Mouse (Mus musculus) myocyte (in vitro differentiated cells): Measurements from ENCODE around the gene Smpd1. TPM values are rescaled to one million over a fixed set of nuclear protein-coding genes. Genes with fewer than 3 reads are reported as not detected.

Source experiments
- H3K27me3 ChIP-seq: one replicate; pipeline ENCODE4 v1.6.1; 2011; ENCODE audit not compliant: control insufficient read depth, insufficient read depth, insufficient read length
- H3K36me3 ChIP-seq: one replicate; pipeline ENCODE4 v1.6.1; 2011; ENCODE audit not compliant: control insufficient read depth, insufficient read depth
- H3K4me2 ChIP-seq: one replicate; pipeline ENCODE4 v1.6.1; 2011; ENCODE audit warnings: low read depth, control low read depth
- H3K4me3 ChIP-seq: one replicate; pipeline ENCODE4 v1.5.1; 2011; ENCODE audit warnings: mild to moderate bottlenecking, control low read depth, moderate library complexity
- H3K79me2 ChIP-seq: one replicate; pipeline ENCODE4 v1.6.1; 2011; ENCODE audit not compliant: control insufficient read depth, insufficient read depth
- H3ac ChIP-seq: one replicate; pipeline ENCODE4 v1.6.1; 2011; ENCODE audit not compliant: control insufficient read depth, insufficient read length
- CEBPB ChIP-seq: IDR thresholded peaks from 2 replicates; pipeline ENCODE4 v1.6.1; 2011; ENCODE audit warnings: mild to moderate bottlenecking, moderate library complexity; ENCODE audit not compliant: poor library complexity, insufficient read depth, severe bottlenecking
- E2F4 ChIP-seq: IDR thresholded peaks from one replicate; pipeline ENCODE4 v1.6.1; 2011; ENCODE audit warnings: mild to moderate bottlenecking, control low read depth, moderate library complexity; ENCODE audit not compliant: insufficient read depth
- MAX ChIP-seq: IDR thresholded peaks from one replicate; pipeline ENCODE4 v1.6.1; 2011; ENCODE audit warnings: low read depth, mild to moderate bottlenecking, control low read depth
- MYOD1 ChIP-seq, 3 experiments: IDR thresholded peaks; one replicate each; pipeline ENCODE4 v1.6.1; 2011; ENCODE audit warnings: control low read depth in 2 of 3, low read depth in 2 of 3, mild to moderate bottlenecking in 2 of 3, moderate library complexity in 1 of 3; ENCODE audit not compliant: insufficient read length in 2 of 3, control insufficient read depth in 1 of 3
- MYOG ChIP-seq, 3 experiments: IDR thresholded peaks; one replicate each; pipeline ENCODE4 v1.6.1; 2011; ENCODE audit warnings: control low read depth in 2 of 3, low read depth in 2 of 3, mild to moderate bottlenecking in 2 of 3; ENCODE audit not compliant: insufficient read length in 2 of 3, control insufficient read depth in 1 of 3, insufficient read depth in 1 of 3
- POLR2A ChIP-seq: IDR thresholded peaks from one replicate; pipeline ENCODE4 v1.6.1; 2011; ENCODE audit warnings: low read depth, mild to moderate bottlenecking, control low read depth, moderate library complexity; ENCODE audit not compliant: insufficient read length
- POLR2AphosphoS2 ChIP-seq: IDR thresholded peaks from one replicate; pipeline ENCODE4 v1.6.1; 2011; ENCODE audit warnings: low read depth, control low read depth; ENCODE audit not compliant: insufficient read length
- REST ChIP-seq: IDR thresholded peaks from one replicate; pipeline ENCODE4 v1.6.1; 2011; ENCODE audit warnings: mild to moderate bottlenecking, control low read depth, moderate library complexity; ENCODE audit not compliant: insufficient read depth, insufficient read length
- SRF ChIP-seq: IDR thresholded peaks from one replicate; pipeline ENCODE4 v1.6.1; 2011; ENCODE audit warnings: low read depth; ENCODE audit not compliant: control insufficient read depth, insufficient read length
- TCF12 ChIP-seq: IDR thresholded peaks from one replicate; pipeline ENCODE4 v1.6.1; 2011; ENCODE audit warnings: mild to moderate bottlenecking, control low read depth; ENCODE audit not compliant: poor library complexity, insufficient read depth, severe bottlenecking
- TCF3 ChIP-seq: IDR thresholded peaks from one replicate; pipeline ENCODE4 v1.6.1; 2011; ENCODE audit warnings: low read depth, control low read depth; ENCODE audit not compliant: insufficient read length
- USF1 ChIP-seq: IDR thresholded peaks from one replicate; pipeline ENCODE4 v1.6.1; 2011; ENCODE audit warnings: low read depth, mild to moderate bottlenecking, control low read depth, moderate library complexity
- polyA plus RNA-seq: library from polyadenylated mRNA; unstranded; fragments of >200 nt; fragmentation: generic; extraction: Trizol; gene quantifications from one replicate; pipeline ENCODE4 v1.2.1, GENCODE M21; 2012; ENCODE audit warnings: missing spikeins

Smpd1 gene
- polyA plus RNA-seq, 1 experiment, result 45.5 TPM

GRCm38 (mm10) chr7:105524222-105524621 lies 29.9 kb upstream of the Smpd1 start:
- Histone ChIP-seq H3K36me3 (no peaks in the 10 kb centered on the region), H3K4me2 (no peak overlapping the region), H3K4me3 (no peak overlapping the region), H3K27me3 (no peaks in the 10 kb centered on the region), H3K79me2 (no peaks in the 10 kb centered on the region), H3ac (no peak overlapping the region)
- no peak for TF ChIP-seq POLR2A
- TF ChIP-seq REST, result no peak
- no peak for TF ChIP-seq USF1
- no peak for TF ChIP-seq SRF
- TF ChIP-seq MYOG (IDR thresholded peaks at IDR 0.05; ENCODE audit: control insufficient read depth in 1 of 3, insufficient read depth in 1 of 3, insufficient read length in 2 of 3, low read depth in 2 of 3), result no peak
- TF ChIP-seq POLR2AphosphoS2, result no peak
- no peak for TF ChIP-seq TCF12
- TF ChIP-seq TCF3, result no peak

- H3K4me2 ChIP-seq, result no peak overlapping the region
- H3K4me3 ChIP-seq, result no peak overlapping the region
- no peaks in the 10 kb centered on the region for H3K36me3 ChIP-seq
- no peaks in the 10 kb centered on the region for H3K27me3 ChIP-seq
- no peaks in the 10 kb centered on the region for H3K79me2 ChIP-seq
- no peak overlapping the region for H3ac ChIP-seq
- TF ChIP-seq POLR2AphosphoS2 (no peak), E2F4 (no peak), POLR2A (no peak), MAX (no peak), USF1 (no peak), MYOD1 (IDR thresholded peaks at IDR 0.05; ENCODE audit: control insufficient read depth in 1 of 3, insufficient read length in 2 of 3, low read depth in 2 of 3) (no peak), REST (no peak), CEBPB (no peak), MYOG (IDR thresholded peaks at IDR 0.05; ENCODE audit: control insufficient read depth in 1 of 3, insufficient read depth in 1 of 3, insufficient read length in 2 of 3, low read depth in 2 of 3) (no peak), TCF12 (no peak), TCF3 (no peak), SRF (no peak)
Observed at GRCm38 (mm10) chr7:105527306-105527937, 26.7 kb upstream of the Smpd1 start.

GRCm38 (mm10) chr7:105528094-105528493 lies 26.1 kb upstream of the Smpd1 start:
- Histone ChIP-seq H3K27me3 (no peaks in the 10 kb centered on the region), H3K36me3 (no peaks in the 10 kb centered on the region), H3K4me3 (no peak overlapping the region), H3K4me2 (no peak overlapping the region), H3ac (no peak overlapping the region), H3K79me2 (no peaks in the 10 kb centered on the region)
- TF ChIP-seq TCF3 (no peak), MYOD1 (IDR thresholded peaks at IDR 0.05; ENCODE audit: control insufficient read depth in 1 of 3, insufficient read length in 2 of 3, low read depth in 2 of 3) (no peak), SRF (no peak)

GRCm38 (mm10) chr7:105534162-105534561 lies 20.0 kb upstream of the Smpd1 start:
- Histone ChIP-seq H3K27me3 (no peaks in the 10 kb centered on the region), H3K36me3 (no peaks in the 10 kb centered on the region), H3ac (no peak overlapping the region), H3K4me2 (no peak overlapping the region), H3K79me2 (no peaks in the 10 kb centered on the region), H3K4me3 (no peak overlapping the region)
- TF ChIP-seq MYOD1 (IDR thresholded peaks at IDR 0.05; ENCODE audit: control insufficient read depth in 1 of 3, insufficient read length in 2 of 3, low read depth in 2 of 3) (no peak), POLR2AphosphoS2 (no peak), TCF3 (no peak), MAX (no peak), CEBPB (no peak), MYOG (IDR thresholded peaks at IDR 0.05; ENCODE audit: control insufficient read depth in 1 of 3, insufficient read depth in 1 of 3, insufficient read length in 2 of 3, low read depth in 2 of 3) (no peak)

GRCm38 (mm10) chr7:105545986-105546385 lies 8.2 kb upstream of the Smpd1 start:
- Histone ChIP-seq H3K79me2 (no peaks in the 10 kb centered on the region), H3ac (no peak overlapping the region), H3K36me3 (no peaks in the 10 kb centered on the region), H3K4me3 (no peak overlapping the region), H3K27me3 (no peaks in the 10 kb centered on the region), H3K4me2 (no peak overlapping the region)
- TF ChIP-seq REST (no peak), TCF3 (no peak), POLR2AphosphoS2 (no peak), POLR2A (no peak), E2F4 (no peak), CEBPB (no peak), MYOD1 (IDR thresholded peaks at IDR 0.05; ENCODE audit: control insufficient read depth in 1 of 3, insufficient read length in 2 of 3, low read depth in 2 of 3) (no peak)
